Mouse (Mus musculus) yolk sac, embryonic 10.5 days (tissue): ENCODE measurements around the gene Lefty1.
"Not testable (repeated sequence)": the region's sequence is repeated elsewhere in the genome, so short reads cannot be mapped to it uniquely, and the experiment has no call there.

Experiments
- DNase-seq: peaks from one replicate; pipeline ENCODE4 v3.0.0-alpha.2; 2017; ENCODE audit warnings: low spot score

Lefty1 gene

GRCm38 (mm10) chr1:180934467-180935419, at the start of gene Lefty1:
Gene Lefty1 (plus strand): TSS chr1:180935022.
- no peak for DNase-seq

GRCm38 (mm10) chr1:180888556-180889042, 46.2 kb upstream of the Lefty1 start:
- no peak for DNase-seq

GRCm38 (mm10) chr1:180889172-180889571, 45.6 kb upstream of the Lefty1 start:
- no peak for DNase-seq

GRCm38 (mm10) chr1:180889841-180890240, 45.0 kb upstream of the Lefty1 start:
- no peak for DNase-seq

- no peak for DNase-seq
These were observed 42.0 kb upstream of the Lefty1 start, which contains the start of gene Lefty2 for GRCm38 (mm10) chr1:180892808-180893207. Gene Lefty2 (plus strand): TSS chr1:180893108.

- not testable (repeated sequence) for DNase-seq
These were observed 40.5 kb upstream of the Lefty1 start for GRCm38 (mm10) chr1:180894088-180894987.

GRCm38 (mm10) chr1:180901107-180901506, 33.7 kb upstream of the Lefty1 start:
- no peak for DNase-seq

- peak; percentile 51 for DNase-seq
These were observed 31.9 kb upstream of the Lefty1 start for GRCm38 (mm10) chr1:180902915-180903314.

GRCm38 (mm10) chr1:180903666-180904038, 31.2 kb upstream of the Lefty1 start:
- no peak for DNase-seq

- peak; percentile 94 for DNase-seq
These were observed 30.6 kb upstream of the Lefty1 start, which contains the start of gene Pycr2 for GRCm38 (mm10) chr1:180904039-180904814. Gene Pycr2 (plus strand): TSS chr1:180904293.

GRCm38 (mm10) chr1:180904815-180905080, 30.1 kb upstream of the Lefty1 start:
- DNase-seq, result no peak

- DNase-seq, result no peak
These were observed 29.5 kb upstream of the Lefty1 start for GRCm38 (mm10) chr1:180905307-180905706.

- no peak for DNase-seq
These were observed 28.9 kb upstream of the Lefty1 start for GRCm38 (mm10) chr1:180905876-180906275.

- DNase-seq, result no peak
These were observed 28.2 kb upstream of the Lefty1 start for GRCm38 (mm10) chr1:180906461-180907147.

GRCm38 (mm10) chr1:180911138-180911537, 23.7 kb upstream of the Lefty1 start:
- DNase-seq, result no peak

- no peak for DNase-seq
These were observed 23.1 kb upstream of the Lefty1 start for GRCm38 (mm10) chr1:180911653-180912287.

GRCm38 (mm10) chr1:180912792-180913191, 22.0 kb upstream of the Lefty1 start:
- DNase-seq, result no peak

GRCm38 (mm10) chr1:180913797-180914196, 21.0 kb upstream of the Lefty1 start:
- DNase-seq, result no peak

GRCm38 (mm10) chr1:180916425-180916824, 18.4 kb upstream of the Lefty1 start:
- DNase-seq, result no peak

GRCm38 (mm10) chr1:180917053-180917452, 17.8 kb upstream of the Lefty1 start:
- DNase-seq, result no peak

GRCm38 (mm10) chr1:180919686-180920085, 15.1 kb upstream of the Lefty1 start:
- no peak for DNase-seq
